21 mouse cellular contexts compared by ENCODE assay signal in the genomic region with DNA sequence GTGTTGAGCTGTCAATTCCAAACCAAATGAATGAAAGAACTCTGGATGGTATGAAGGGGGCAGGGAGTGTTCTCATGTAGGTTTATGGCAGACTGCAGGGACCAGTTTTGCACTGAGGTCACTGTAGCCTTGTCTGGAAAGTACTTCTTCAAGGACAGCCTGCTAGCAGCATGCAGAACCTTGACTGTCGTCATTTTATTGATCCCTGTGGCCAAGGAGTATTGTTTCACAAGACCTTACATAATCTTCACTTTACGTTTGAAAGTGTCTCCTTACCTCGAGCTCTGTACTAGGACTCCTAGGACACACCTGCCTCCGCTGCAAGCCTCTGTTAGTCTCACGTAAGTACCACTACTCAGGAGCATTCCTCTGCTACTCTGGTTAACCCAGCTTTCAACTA.
DNase-seq lines count a peak whose midpoint lies in the region; ATAC-seq lines count a peak whose summit lies in the region.
"Had no signal": no experiment of that assay in that cellular context is flagged by ENCODE, and none has a peak within 500 bp of the region (broad histone marks: within the 10 kb centered on the region; RNA-seq: fewer than 3 reads in every experiment).

No protein-coding gene starts in this region.

- no peaks in the 10 kb centered on the region for H3K9me3 ChIP-seq in heart, embryonic 10.5 days
- H3K9me3 ChIP-seq in intestine, embryonic 16.5 days (ENCODE audit: control insufficient read depth, low read length) = no peaks in the 10 kb centered on the region
- H3K9me3 ChIP-seq: embryonic facial prominence, embryonic 12.5 days; embryonic facial prominence, embryonic 15.5 days; forebrain, embryonic 12.5 days; forebrain, embryonic 15.5 days; heart, embryonic 13.5 days; hindbrain, embryonic 12.5 days; hindbrain, embryonic 15.5 days had no signal

- intact Hi-C loops in heart, postnatal 14 days (cut with DNase I) = no loop called here

- DNase-seq in adrenal gland, adult (ENCODE audit: inconsistent age in 2 of 2, low spot score in 1 of 2) = peak; percentile 50 to 66
- DNase-seq in adrenal gland, postnatal 4 days (ENCODE audit: low spot score in 2 of 2) = no peak
- DNase-seq in heart, embryonic 10.5 days (ENCODE audit: low spot score) = peak; percentile 3
- no peak for DNase-seq in heart, postnatal 14 days
- no peak for DNase-seq in right cerebral cortex, adult 18-20 months
- DNase-seq: adrenal gland, postnatal 14 days; cerebellum, adult 11 months; cerebellum, adult 2 months; cerebellum, adult 9-11 months; cerebellum, postnatal 25 days; gastrocnemius, postnatal 10 days; gastrocnemius, postnatal 36 days had no signal

- no peak overlapping the region for H3K4me2 ChIP-seq in intestine, embryonic 16.5 days (ENCODE audit: low read depth, low read length)
- H3K4me2 ChIP-seq: embryonic facial prominence, embryonic 12.5 days; embryonic facial prominence, embryonic 15.5 days; forebrain, embryonic 12.5 days; forebrain, embryonic 15.5 days; heart, embryonic 13.5 days; hindbrain, embryonic 12.5 days; hindbrain, embryonic 15.5 days had no signal

- no peak overlapping the region for H3K27ac ChIP-seq in heart, embryonic 10.5 days
- H3K27ac ChIP-seq in intestine, embryonic 16.5 days (ENCODE audit: low read length) = no peak overlapping the region
- H3K27ac ChIP-seq: embryonic facial prominence, embryonic 12.5 days; embryonic facial prominence, embryonic 15.5 days; forebrain, embryonic 12.5 days; forebrain, embryonic 15.5 days; heart, embryonic 13.5 days; hindbrain, embryonic 12.5 days; hindbrain, embryonic 15.5 days had no signal

- no peak overlapping the region for H3K9ac ChIP-seq in intestine, embryonic 16.5 days (ENCODE audit: low read depth, low read length)
- H3K9ac ChIP-seq: embryonic facial prominence, embryonic 12.5 days; embryonic facial prominence, embryonic 15.5 days; forebrain, embryonic 12.5 days; forebrain, embryonic 15.5 days; heart, embryonic 13.5 days; hindbrain, embryonic 12.5 days; hindbrain, embryonic 15.5 days had no signal

- no peaks in the 10 kb centered on the region for H3K36me3 ChIP-seq in heart, embryonic 10.5 days
- no peaks in the 10 kb centered on the region for H3K36me3 ChIP-seq in intestine, embryonic 16.5 days (ENCODE audit: control insufficient read depth, insufficient read depth, low read length)
- H3K36me3 ChIP-seq: embryonic facial prominence, embryonic 12.5 days; embryonic facial prominence, embryonic 15.5 days; forebrain, embryonic 12.5 days; forebrain, embryonic 15.5 days; heart, embryonic 13.5 days; hindbrain, embryonic 12.5 days; hindbrain, embryonic 15.5 days had no signal

- WGBS in heart, embryonic 10.5 days = 86% methylated on average over 5 of the region's 5 CpGs
- WGBS in intestine, embryonic 16.5 days = 69% methylated on average over 5 of the region's 5 CpGs

- H3K27me3 ChIP-seq in heart, embryonic 10.5 days (ENCODE audit: insufficient read depth, poor library complexity, severe bottlenecking) = no peaks in the 10 kb centered on the region
- H3K27me3 ChIP-seq in intestine, embryonic 16.5 days (replicated peaks; ENCODE audit: control insufficient read depth, insufficient read depth, low read length) = no peaks in the 10 kb centered on the region
- H3K27me3 ChIP-seq: embryonic facial prominence, embryonic 12.5 days; embryonic facial prominence, embryonic 15.5 days; forebrain, embryonic 12.5 days; forebrain, embryonic 15.5 days; heart, embryonic 13.5 days; hindbrain, embryonic 12.5 days; hindbrain, embryonic 15.5 days had no signal

- H3K4me3 ChIP-seq in heart, embryonic 10.5 days = no peak overlapping the region
- no peak overlapping the region for H3K4me3 ChIP-seq in intestine, embryonic 16.5 days (ENCODE audit: low read length)
- H3K4me3 ChIP-seq: embryonic facial prominence, embryonic 12.5 days; embryonic facial prominence, embryonic 15.5 days; forebrain, embryonic 12.5 days; forebrain, embryonic 15.5 days; heart, embryonic 13.5 days; hindbrain, embryonic 12.5 days; hindbrain, embryonic 15.5 days had no signal

- ATAC-seq in intestine, embryonic 16.5 days = peak; percentile 68; the same call in 1 of the 2 replicates
- ATAC-seq: activated CD4-positive, CD25-positive, alpha-beta regulatory T cell, adult 4 months; forebrain, embryonic 15.5 days had no signal

- peaks cover 10% of the 10 kb centered on the region for H3K4me1 ChIP-seq in heart, embryonic 10.5 days
- peaks cover 7% of the 10 kb centered on the region; the same call in 1 of the 2 replicates for H3K4me1 ChIP-seq in intestine, embryonic 16.5 days (ENCODE audit: control insufficient read depth, insufficient read depth, low read length)
- H3K4me1 ChIP-seq: forebrain, embryonic 12.5 days; forebrain, embryonic 15.5 days; hindbrain, embryonic 12.5 days; hindbrain, embryonic 15.5 days had no signal

Comparison
In these comparisons a context has a peak if more than half of its experiments do, and no peak if none do; other contexts are left out.
1. DNase-seq: peak in adrenal gland, adult (2 of 2) and heart, embryonic 10.5 days (single experiment); none in adrenal gland, postnatal 4 days (0 of 2), heart, postnatal 14 days (0 of 2) and right cerebral cortex, adult 18-20 months (single experiment).